Mouse (Mus musculus): Measurements from ENCODE around the gene Acot11. TPM values are rescaled to one million over a fixed set of nuclear protein-coding genes. Genes with fewer than 3 reads are reported as not detected.
"Not testable (repeated sequence)": the region's sequence is repeated elsewhere in the genome, so short reads cannot be mapped to it uniquely, and the experiment has no call there.

Gene Acot11
- polyA plus RNA-seq, 1 experiment from 2014 or later: 0.93 TPM

DNA sequence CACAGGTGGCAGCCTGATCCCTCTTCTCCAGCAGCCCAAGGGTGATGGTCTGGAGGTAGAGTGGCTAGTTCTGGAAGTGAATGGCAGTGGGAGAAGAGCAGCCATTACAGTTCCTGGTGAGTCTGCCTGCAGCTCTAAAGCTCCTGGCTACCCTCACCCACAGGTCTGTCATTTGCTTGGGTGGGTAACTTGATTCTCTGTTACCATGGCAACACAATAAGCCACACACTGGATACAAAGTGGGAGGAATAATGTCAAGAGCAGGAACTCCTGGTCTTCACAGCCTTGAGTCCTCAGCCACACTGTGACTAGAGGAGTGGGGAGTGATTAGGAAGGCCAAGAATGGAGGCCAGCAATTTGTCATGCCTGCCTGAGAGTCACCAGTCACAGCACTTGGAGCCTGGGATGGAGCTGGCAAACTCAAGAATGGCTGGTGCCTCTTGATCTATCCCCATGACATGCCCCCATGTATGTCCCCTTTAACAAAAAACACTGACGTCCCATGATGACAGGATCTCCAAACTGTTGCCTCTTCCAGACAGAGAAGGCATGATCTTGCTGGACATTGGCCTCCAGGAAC, 57.7 kb downstream of the Acot11 start:
- H3K9ac ChIP-seq (replicated peaks; ENCODE audit: low read depth): no peak overlapping the region
- no peak for ATAC-seq
- H3K4me2 ChIP-seq (replicated peaks; ENCODE audit: low read depth, low read length): no peak overlapping the region
- H3K27me3 ChIP-seq (replicated peaks; ENCODE audit: insufficient read depth, low read length): no peaks in the 10 kb centered on the region
- no peaks in the 10 kb centered on the region for H3K4me1 ChIP-seq (ENCODE audit: insufficient read depth, low read depth, low read length)
- no peak overlapping the region for H3K27ac ChIP-seq (ENCODE audit: low read length)
- 61% methylated on average over 1 of the region's 1 CpGs for WGBS
- TF ChIP-seq CTCF (IDR thresholded peaks at IDR 0.05): no peak
- no peak for TF ChIP-seq EP300 (IDR thresholded peaks at IDR 0.05)
- no peak overlapping the region for H3K4me3 ChIP-seq (ENCODE audit: low read depth, low read length)
- no peak for DNase-seq (ENCODE audit: low spot score)
- H3K36me3 ChIP-seq (ENCODE audit: insufficient read depth, low read length): no peaks in the 10 kb centered on the region
- H3K9me3 ChIP-seq (ENCODE audit: low read length): no peaks in the 10 kb centered on the region

DNA sequence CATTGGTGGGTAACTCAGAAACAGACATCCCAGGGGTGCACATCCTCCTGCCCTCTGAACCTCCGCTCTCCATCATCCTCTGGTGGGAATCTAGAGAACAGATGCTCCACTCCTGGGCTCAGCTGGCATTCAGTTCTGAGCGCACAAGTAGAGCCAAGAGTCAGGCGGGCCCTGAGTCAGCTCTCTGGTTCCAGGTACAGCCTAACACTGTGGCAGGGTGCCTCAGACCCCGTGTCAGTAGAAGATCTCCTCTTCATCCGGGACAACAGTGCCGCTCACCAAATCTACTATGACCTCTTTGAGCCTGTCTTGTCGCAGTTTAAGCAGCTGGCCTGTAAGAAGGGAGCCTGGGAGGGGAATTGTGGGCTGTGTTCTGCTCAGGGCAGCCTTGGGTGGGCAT, 58.9 kb downstream of the Acot11 start:
- WGBS: 69% methylated on average over 7 of the region's 7 CpGs
- no peak overlapping the region for H3K4me2 ChIP-seq (replicated peaks; ENCODE audit: low read depth, low read length)

GRCm38 (mm10) chr4:106737904-106738303, 66.9 kb downstream of the Acot11 start:
- TF ChIP-seq EP300 (IDR thresholded peaks at IDR 0.05): no peak
- TF ChIP-seq CTCF (IDR thresholded peaks at IDR 0.05): no peak

More for the DNA sequence above, 58.9 kb downstream of the Acot11 start:
- Histone ChIP-seq H3K27me3 (replicated peaks; ENCODE audit: insufficient read depth, low read length) (no peaks in the 10 kb centered on the region), H3K4me1 (ENCODE audit: insufficient read depth, low read depth, low read length) (no peaks in the 10 kb centered on the region), H3K36me3 (ENCODE audit: insufficient read depth, low read length) (no peaks in the 10 kb centered on the region), H3K4me3 (ENCODE audit: low read depth, low read length) (no peak overlapping the region), H3K9ac (replicated peaks; ENCODE audit: low read depth) (no peak overlapping the region), H3K27ac (ENCODE audit: low read length) (no peak overlapping the region), H3K9me3 (ENCODE audit: low read length) (no peaks in the 10 kb centered on the region)
- no peak for ATAC-seq
- no peak for DNase-seq (ENCODE audit: low spot score)
- TF ChIP-seq EP300 (IDR thresholded peaks at IDR 0.05) (no peak), CTCF (IDR thresholded peaks at IDR 0.05) (no peak)

GRCm38 (mm10) chr4:106736884-106737283, 67.9 kb downstream of the Acot11 start:
- WGBS: 76% methylated on average over 1 of the region's 1 CpGs

More at GRCm38 (mm10) chr4:106737904-106738303, 66.9 kb downstream of the Acot11 start:
- ATAC-seq (no peak), DNase-seq (ENCODE audit: low spot score) (no peak)
- Histone ChIP-seq H3K9ac (replicated peaks; ENCODE audit: low read depth) (no peak overlapping the region), H3K4me1 (ENCODE audit: insufficient read depth, low read depth, low read length) (no peaks in the 10 kb centered on the region), H3K36me3 (ENCODE audit: insufficient read depth, low read length) (no peaks in the 10 kb centered on the region), H3K27me3 (replicated peaks; ENCODE audit: insufficient read depth, low read length) (no peaks in the 10 kb centered on the region), H3K9me3 (ENCODE audit: low read length) (no peaks in the 10 kb centered on the region), H3K4me3 (ENCODE audit: low read depth, low read length) (no peak overlapping the region), H3K27ac (ENCODE audit: low read length) (no peak overlapping the region), H3K4me2 (replicated peaks; ENCODE audit: low read depth, low read length) (no peak overlapping the region)
- WGBS: 64% methylated on average over 3 of the region's 3 CpGs

GRCm38 (mm10) chr4:106733636-106734035, 71.2 kb downstream of the Acot11 start, which contains the start of gene Fam151a:
Gene Fam151a (plus strand): TSS chr4:106733889.
- peak; percentile 6 for DNase-seq (ENCODE audit: low spot score)
- no peak for ATAC-seq
- no peak within 1 kb of the TSS for H3K27ac ChIP-seq (ENCODE audit: low read length)

More at GRCm38 (mm10) chr4:106736884-106737283, 67.9 kb downstream of the Acot11 start:
- DNase-seq (ENCODE audit: low spot score); H3K9ac ChIP-seq (replicated peaks; ENCODE audit: low read depth); ATAC-seq; H3K36me3 ChIP-seq (ENCODE audit: insufficient read depth, low read length); H3K4me1 ChIP-seq (ENCODE audit: insufficient read depth, low read depth, low read length); H3K4me2 ChIP-seq (replicated peaks; ENCODE audit: low read depth, low read length); H3K4me3 ChIP-seq (ENCODE audit: low read depth, low read length); H3K27ac ChIP-seq (ENCODE audit: low read length); H3K27me3 ChIP-seq (replicated peaks; ENCODE audit: insufficient read depth, low read length); H3K9me3 ChIP-seq (ENCODE audit: low read length): not testable (repeated sequence)

GRCm38 (mm10) chr4:106730814-106731213, 74.0 kb downstream of the Acot11 start, which contains the start of gene Mroh7:
Gene Mroh7 (minus strand): TSS chr4:106730925.
- Histone ChIP-seq H3K4me1 (ENCODE audit: insufficient read depth, low read depth, low read length) (no peaks in the 10 kb centered on the region), H3K9ac (replicated peaks; ENCODE audit: low read depth) (no peak within 1 kb of the TSS), H3K27me3 (replicated peaks; ENCODE audit: insufficient read depth, low read length) (no peaks in the 10 kb centered on the region), H3K9me3 (ENCODE audit: low read length) (no peaks in the 10 kb centered on the region), H3K4me3 (ENCODE audit: low read depth, low read length) (no peak within 1 kb of the TSS), H3K4me2 (replicated peaks; ENCODE audit: low read depth, low read length) (no peak within 1 kb of the TSS), H3K36me3 (ENCODE audit: insufficient read depth, low read length) (no peaks in the 10 kb centered on the region), H3K27ac (ENCODE audit: low read length) (no peak within 1 kb of the TSS)
- ATAC-seq: no peak
- TF ChIP-seq EP300 (IDR thresholded peaks at IDR 0.05) (no peak), CTCF (IDR thresholded peaks at IDR 0.05) (no peak)
- WGBS: 67% methylated on average over 7 of the region's 7 CpGs
- DNase-seq (ENCODE audit: low spot score): no peak

More at GRCm38 (mm10) chr4:106733636-106734035, 71.2 kb downstream of the Acot11 start, which contains the start of gene Fam151a:
- WGBS: 26% methylated on average over 4 of the region's 4 CpGs
- Histone ChIP-seq H3K36me3 (ENCODE audit: insufficient read depth, low read length) (no peaks in the 10 kb centered on the region), H3K4me1 (ENCODE audit: insufficient read depth, low read depth, low read length) (no peaks in the 10 kb centered on the region), H3K27me3 (replicated peaks; ENCODE audit: insufficient read depth, low read length) (no peaks in the 10 kb centered on the region), H3K9ac (replicated peaks; ENCODE audit: low read depth) (no peak within 1 kb of the TSS), H3K9me3 (ENCODE audit: low read length) (no peaks in the 10 kb centered on the region), H3K4me3 (ENCODE audit: low read depth, low read length) (no peak within 1 kb of the TSS), H3K4me2 (replicated peaks; ENCODE audit: low read depth, low read length) (no peak within 1 kb of the TSS)
- TF ChIP-seq EP300 (IDR thresholded peaks at IDR 0.05): no peak
- no peak for TF ChIP-seq CTCF (IDR thresholded peaks at IDR 0.05)

All from lung, postnatal 0 days (tissue).